Comparison of ENCODE assay signal across 17 mouse cellular contexts in genomic region chr16:9310744-9311143, GRCm38 (mm10).
DNase-seq lines count a peak whose midpoint lies in the region; ATAC-seq and TF ChIP-seq lines count a peak whose summit lies in the region.
"Had no signal": no experiment of that assay in that cellular context is flagged by ENCODE, and none has a peak within 500 bp of the region (broad histone marks: within the 10 kb centered on the region; RNA-seq: fewer than 3 reads in every experiment).

No protein-coding gene starts in this region.

- no peaks in the 10 kb centered on the region for H3K27me3 ChIP-seq in cerebellum, adult 2 months (ENCODE audit: control insufficient read depth, insufficient read depth, low read length)
- H3K27me3 ChIP-seq in intestine, postnatal 0 days (replicated peaks; ENCODE audit: control insufficient read depth, insufficient read depth, low read length) = no peaks in the 10 kb centered on the region
- no peaks in the 10 kb centered on the region for H3K27me3 ChIP-seq in intestine, embryonic 16.5 days (replicated peaks; ENCODE audit: control insufficient read depth, insufficient read depth, low read length)
- H3K27me3 ChIP-seq: heart, embryonic 15.5 days; hindbrain, embryonic 13.5 days; limb, embryonic 15.5 days had no signal

- no peaks in the 10 kb centered on the region for H3K36me3 ChIP-seq in intestine, postnatal 0 days (ENCODE audit: control insufficient read depth, insufficient read depth)
- no peaks in the 10 kb centered on the region for H3K36me3 ChIP-seq in intestine, embryonic 16.5 days (ENCODE audit: control insufficient read depth, insufficient read depth, low read length)
- H3K36me3 ChIP-seq: heart, embryonic 15.5 days; hindbrain, embryonic 13.5 days; limb, embryonic 15.5 days had no signal

- no peak overlapping the region for H3K4me2 ChIP-seq in intestine, postnatal 0 days (replicated peaks; ENCODE audit: low read depth)
- H3K4me2 ChIP-seq in intestine, embryonic 16.5 days (ENCODE audit: low read depth, low read length) = no peak overlapping the region
- H3K4me2 ChIP-seq: heart, embryonic 15.5 days; hindbrain, embryonic 13.5 days; limb, embryonic 15.5 days had no signal

- WGBS in cerebellum, adult 2 months = 47% methylated on average over 1 of the region's 1 CpGs
- WGBS in intestine, postnatal 0 days = 19% methylated on average over 1 of the region's 1 CpGs
- WGBS in intestine, embryonic 16.5 days = 21% methylated on average over 1 of the region's 1 CpGs

- H3K4me3 ChIP-seq in cerebellum, adult 2 months (replicated peaks; ENCODE audit: insufficient read depth, low read depth, low read length) = no peak overlapping the region
- no peak overlapping the region for H3K4me3 ChIP-seq in intestine, postnatal 0 days (ENCODE audit: low read depth, low read length)
- H3K4me3 ChIP-seq in intestine, embryonic 16.5 days (ENCODE audit: low read length) = no peak overlapping the region
- H3K4me3 ChIP-seq: heart, embryonic 15.5 days; hindbrain, embryonic 13.5 days; limb, embryonic 15.5 days had no signal

- TF ChIP-seq CTCF in cerebellum, adult 2 months (IDR thresholded peaks at IDR 0.05; ENCODE audit: borderline replicate concordance, insufficient read depth, low read depth, low read length) = peak; percentile 55
- TF ChIP-seq CTCF in intestine, postnatal 0 days (IDR thresholded peaks at IDR 0.05; ENCODE audit: low read depth) = peak; percentile 17; the same call in 1 of the 2 replicates
- TF ChIP-seq CTCF in brain, embryonic 14.5 days (IDR thresholded peaks at IDR 0.05; ENCODE audit: borderline replicate concordance, extremely low read depth, insufficient read depth, insufficient read length) = peak; percentile 23; the same call in 1 of the 2 replicates

- no peak for ATAC-seq in intestine, postnatal 0 days
- ATAC-seq in intestine, embryonic 16.5 days = no peak
- ATAC-seq: midbrain, embryonic 16.5 days had no signal

- no peaks in the 10 kb centered on the region for H3K9me3 ChIP-seq in intestine, postnatal 0 days (ENCODE audit: control insufficient read depth)
- H3K9me3 ChIP-seq in intestine, embryonic 16.5 days (ENCODE audit: control insufficient read depth, low read length) = no peaks in the 10 kb centered on the region
- H3K9me3 ChIP-seq: heart, embryonic 15.5 days; hindbrain, embryonic 13.5 days; limb, embryonic 15.5 days had no signal

- no peaks in the 10 kb centered on the region for H3K4me1 ChIP-seq in cerebellum, adult 2 months (ENCODE audit: control insufficient read depth, insufficient read depth, low read length)
- H3K4me1 ChIP-seq in intestine, postnatal 0 days (replicated peaks; ENCODE audit: control insufficient read depth, insufficient read depth, low read length) = no peaks in the 10 kb centered on the region
- H3K4me1 ChIP-seq in intestine, embryonic 16.5 days (ENCODE audit: control insufficient read depth, insufficient read depth, low read length) = no peaks in the 10 kb centered on the region
- H3K4me1 ChIP-seq: heart, embryonic 15.5 days; hindbrain, embryonic 13.5 days; limb, embryonic 15.5 days had no signal

- TF ChIP-seq POLR2A in cerebellum, adult 2 months (IDR thresholded peaks at IDR 0.05; ENCODE audit: borderline replicate concordance, insufficient read depth, low read length) = no peak
- TF ChIP-seq POLR2A in brain, embryonic 14.5 days (IDR thresholded peaks at IDR 0.05; ENCODE audit: borderline replicate concordance, extremely low read depth, insufficient read depth, insufficient read length, poor library complexity, severe bottlenecking) = no peak

- no peak overlapping the region for H3K9ac ChIP-seq in intestine, postnatal 0 days (ENCODE audit: low read depth, low read length)
- H3K9ac ChIP-seq in intestine, embryonic 16.5 days (ENCODE audit: low read depth, low read length) = no peak overlapping the region
- H3K9ac ChIP-seq: heart, embryonic 15.5 days; hindbrain, embryonic 13.5 days; limb, embryonic 15.5 days had no signal

- DNase-seq in cerebellum, adult 2 months = no peak
- DNase-seq in cerebellum, adult 11-12 months = no peak
- DNase-seq in ES-CJ7 (ENCODE audit: low read depth, low spot score) = peak; percentile 20
- DNase-seq in brain, embryonic 14.5 days (ENCODE audit: low read depth) = no peak
- DNase-seq in urinary bladder, postnatal 14 days (ENCODE audit: low spot score) = no peak
- no peak for DNase-seq in spleen, adult 12 weeks (ENCODE audit: low spot score)
- DNase-seq: B cell, adult 2 months; kidney, adult 18-20 months; lung, adult 2 months; right cerebral cortex, postnatal 25 days; thymus, postnatal 4 days had no signal

- H3K27ac ChIP-seq in cerebellum, adult 2 months (ENCODE audit: insufficient read depth, low read length) = no peak overlapping the region
- no peak overlapping the region for H3K27ac ChIP-seq in intestine, postnatal 0 days (ENCODE audit: low read depth, low read length)
- no peak overlapping the region for H3K27ac ChIP-seq in intestine, embryonic 16.5 days (ENCODE audit: low read length)
- H3K27ac ChIP-seq: heart, embryonic 15.5 days; hindbrain, embryonic 13.5 days; limb, embryonic 15.5 days had no signal
